In genomic region chr3:9895396-9896135, GRCm38 (mm10) we compare ENCODE assay signal across 14 mouse cellular contexts.
A peak's percentile ranks its signal among the peaks of the same experiment; 100 is the strongest.
DNase-seq lines count a peak whose midpoint lies in the region; ATAC-seq lines count a peak whose summit lies in the region.
"Had no signal": no experiment of that assay in that cellular context is flagged by ENCODE, and none has a peak within 500 bp of the region (broad histone marks: within the 10 kb centered on the region; RNA-seq: fewer than 3 reads in every experiment).

No protein-coding gene starts in this region.

- H3K27me3 ChIP-seq in splenic B cell, adult 2 months (ENCODE audit: control insufficient read depth, insufficient read depth, low read length, poor library complexity, severe bottlenecking) = no peaks in the 10 kb centered on the region
- H3K27me3 ChIP-seq in hindbrain, embryonic 12.5 days = no peaks in the 10 kb centered on the region

- no peak overlapping the region for H3K9ac ChIP-seq in hindbrain, embryonic 12.5 days
- H3K9ac ChIP-seq: hindbrain, embryonic 14.5 days; midbrain, embryonic 15.5 days had no signal

- no peak overlapping the region for H3K4me3 ChIP-seq in hindbrain, embryonic 12.5 days
- H3K4me3 ChIP-seq: midbrain, embryonic 15.5 days had no signal

- H3K4me2 ChIP-seq in hindbrain, embryonic 12.5 days (replicated peaks) = no peak overlapping the region
- H3K4me2 ChIP-seq: hindbrain, embryonic 14.5 days; midbrain, embryonic 15.5 days had no signal

- H3K4me1 ChIP-seq in hindbrain, embryonic 12.5 days = no peaks in the 10 kb centered on the region
- H3K4me1 ChIP-seq: midbrain, embryonic 15.5 days had no signal

- H3K36me3 ChIP-seq in splenic B cell, adult 2 months (ENCODE audit: control insufficient read depth, insufficient read depth, low read length, poor library complexity, severe bottlenecking) = no peaks in the 10 kb centered on the region
- no peaks in the 10 kb centered on the region for H3K36me3 ChIP-seq in hindbrain, embryonic 12.5 days
- H3K36me3 ChIP-seq: midbrain, embryonic 15.5 days had no signal

- 89% methylated on average over 11 of the region's 11 CpGs for WGBS in hindbrain, embryonic 12.5 days

- intact Hi-C loops in left cerebral cortex, postnatal 25 days (cut with DNase I) = no loop called here

- no peaks in the 10 kb centered on the region for H3K9me3 ChIP-seq in hindbrain, embryonic 12.5 days (replicated peaks)
- H3K9me3 ChIP-seq: midbrain, embryonic 15.5 days had no signal

- H3K27ac ChIP-seq in hindbrain, embryonic 12.5 days = no peak overlapping the region
- H3K27ac ChIP-seq: hindbrain, embryonic 14.5 days; midbrain, embryonic 15.5 days had no signal

- peak; percentile 64 to 66 for DNase-seq in B cell, adult 2 months
- peak; percentile 27 for DNase-seq in CD4-positive helper T cell, adult 2 months (ENCODE audit: low read depth, low spot score)
- peak; percentile 75 for DNase-seq in splenic B cell, adult 2 months (ENCODE audit: low read depth, low spot score)
- DNase-seq in gastrocnemius, adult 18-20 months (ENCODE audit: low spot score) = no peak
- no peak for DNase-seq in left cerebral cortex, postnatal 25 days (ENCODE audit: low spot score in 2 of 2)
- DNase-seq: adrenal gland, postnatal 14 days; cerebellum, adult 9-10 months; gastrocnemius, postnatal 10 days; kidney, adult 11 months; kidney, postnatal 25 days had no signal

- ATAC-seq in inflammation-experienced regulatory T-cells, adult 6 months = peak; percentile 66
- ATAC-seq in hindbrain, embryonic 12.5 days (ENCODE audit: low FRiP score) = no peak
- ATAC-seq: midbrain, embryonic 15.5 days had no signal

Comparison
In these comparisons a context has a peak if more than half of its experiments do, and no peak if none do; other contexts are left out.
1. DNase-seq: peak in B cell, adult 2 months (2 of 2), CD4-positive helper T cell, adult 2 months (single experiment) and splenic B cell, adult 2 months (single experiment); none in gastrocnemius, adult 18-20 months (single experiment) and left cerebral cortex, postnatal 25 days (0 of 2).